In genomic region chr19:40307550-40307949, GRCm38 (mm10) we compare ENCODE assay signal across 12 mouse cellular contexts. TPM values are rescaled to one million over a fixed set of nuclear protein-coding genes. Genes with fewer than 3 reads are reported as not detected.
DNase-seq lines count a peak whose midpoint lies in the region; ATAC-seq and TF ChIP-seq lines count a peak whose summit lies in the region.
"Had no signal": no experiment of that assay in that cellular context is flagged by ENCODE, and none has a peak within 500 bp of the region (broad histone marks: within the 10 kb centered on the region; RNA-seq: fewer than 3 reads in every experiment).

No protein-coding gene starts in this region.

- no peaks in the 10 kb centered on the region for H3K4me1 ChIP-seq in kidney, adult 2 months (ENCODE audit: control insufficient read depth, insufficient read depth, low read length)
- H3K4me1 ChIP-seq in intestine, embryonic 15.5 days (replicated peaks) = peaks cover 5% of the 10 kb centered on the region; the same call in 1 of the 2 replicates
- H3K4me1 ChIP-seq in midbrain, embryonic 13.5 days (replicated peaks) = no peaks in the 10 kb centered on the region
- H3K4me1 ChIP-seq: forebrain, embryonic 12.5 days had no signal

- TF ChIP-seq CTCF in kidney, adult 2 months (conservative IDR thresholded peaks at IDR 0.05; ENCODE audit: insufficient read depth, insufficient read length, low read depth, low read length) = no peak

- no peak for TF ChIP-seq POLR2A in kidney, adult 2 months (IDR thresholded peaks at IDR 0.05; ENCODE audit: low read depth, low read length)

- no peak overlapping the region for H3K9ac ChIP-seq in intestine, embryonic 15.5 days
- H3K9ac ChIP-seq in midbrain, embryonic 13.5 days (replicated peaks) = no peak overlapping the region
- H3K9ac ChIP-seq: forebrain, embryonic 12.5 days had no signal

- no peak overlapping the region for H3K27ac ChIP-seq in kidney, adult 2 months (ENCODE audit: insufficient read depth, low read depth, low read length)
- no peak overlapping the region for H3K27ac ChIP-seq in intestine, embryonic 15.5 days
- no peak overlapping the region for H3K27ac ChIP-seq in midbrain, embryonic 13.5 days
- H3K27ac ChIP-seq: forebrain, embryonic 12.5 days; hindbrain, embryonic 10.5 days had no signal

- H3K4me3 ChIP-seq in kidney, adult 2 months (ENCODE audit: insufficient read depth, low read depth, low read length) = no peak overlapping the region
- no peak overlapping the region for H3K4me3 ChIP-seq in intestine, embryonic 15.5 days (replicated peaks)
- H3K4me3 ChIP-seq in midbrain, embryonic 13.5 days (replicated peaks) = no peak overlapping the region
- H3K4me3 ChIP-seq: forebrain, embryonic 12.5 days; hindbrain, embryonic 10.5 days; megakaryocyte, embryonic 14.5 days had no signal

- WGBS in kidney, adult 2 months = 61% methylated on average over 7 of the region's 7 CpGs
- 72% methylated on average over 7 of the region's 7 CpGs for WGBS in intestine, embryonic 15.5 days
- 96% methylated on average over 7 of the region's 7 CpGs for WGBS in midbrain, embryonic 13.5 days

- ATAC-seq in intestine, embryonic 15.5 days = peak; percentile 79
- ATAC-seq in midbrain, embryonic 13.5 days = no peak

- no peaks in the 10 kb centered on the region for H3K9me3 ChIP-seq in intestine, embryonic 15.5 days
- H3K9me3 ChIP-seq in midbrain, embryonic 13.5 days = no peaks in the 10 kb centered on the region
- H3K9me3 ChIP-seq: forebrain, embryonic 12.5 days; hindbrain, embryonic 10.5 days; megakaryocyte, embryonic 14.5 days had no signal

- peak; percentile 16 for DNase-seq in kidney, adult 2 months
- DNase-seq in kidney, postnatal 4 days = no peak
- peak; percentile 20 for DNase-seq in ES-CJ7 (ENCODE audit: low read depth, low spot score)
- DNase-seq in cerebellum, postnatal 36 days = peak; percentile 39 to 58
- DNase-seq in left cerebral cortex, adult 11 months (ENCODE audit: low spot score) = no peak
- no peak for DNase-seq in adrenal gland, postnatal 4 days (ENCODE audit: low spot score in 2 of 2)
- DNase-seq: adrenal gland, adult 8-10 months had no signal

- H3K36me3 ChIP-seq in kidney, adult 2 months (ENCODE audit: control insufficient read depth, insufficient read depth, low read length) = no peaks in the 10 kb centered on the region
- H3K36me3 ChIP-seq in intestine, embryonic 15.5 days = no peaks in the 10 kb centered on the region
- peaks cover 37% of the 10 kb centered on the region for H3K36me3 ChIP-seq in midbrain, embryonic 13.5 days

- H3K27me3 ChIP-seq in kidney, adult 2 months (replicated peaks; ENCODE audit: control insufficient read depth, insufficient read depth, low read length) = no peaks in the 10 kb centered on the region
- no peaks in the 10 kb centered on the region for H3K27me3 ChIP-seq in intestine, embryonic 15.5 days (replicated peaks)
- no peaks in the 10 kb centered on the region for H3K27me3 ChIP-seq in midbrain, embryonic 13.5 days
- H3K27me3 ChIP-seq: forebrain, embryonic 12.5 days had no signal

- H3K4me2 ChIP-seq in intestine, embryonic 15.5 days (replicated peaks) = no peak overlapping the region
- H3K4me2 ChIP-seq in midbrain, embryonic 13.5 days (replicated peaks) = no peak overlapping the region
- H3K4me2 ChIP-seq: forebrain, embryonic 12.5 days had no signal

RNA-seq across cellular contexts. Expression of gene Pdlim1, which starts 35.9 kb away (rescaled TPM):
- polyA plus RNA-seq in kidney, adult 2 months (2012; rRNA removed) = 15.4 and 25.7 TPM in 2 replicates
- polyA plus RNA-seq in intestine, embryonic 15.5 days (2015; fragmentation: Nextera tagmentation; extraction: Ambion mirVana) = 195 and 211 TPM in 2 replicates
- polyA plus RNA-seq in midbrain, embryonic 13.5 days (2015; fragmentation: Nextera tagmentation; extraction: Ambion mirVana) = 17.7 and 19.4 TPM in 2 replicates
- total RNA-seq in adrenal gland, postnatal 4 days (2021) = 10 to 100 TPM; 39.4 to 44.8 TPM

Comparison
In these comparisons a context has a peak if more than half of its experiments do, and no peak if none do; other contexts are left out.
1. DNase-seq: peak in kidney, adult 2 months (single experiment), ES-CJ7 (single experiment) and cerebellum, postnatal 36 days (2 of 2); none in kidney, postnatal 4 days (0 of 2), left cerebral cortex, adult 11 months (single experiment) and adrenal gland, postnatal 4 days (0 of 2).